Mouse (Mus musculus): ENCODE measurements around the gene Phxr2. TPM values are rescaled to one million over a fixed set of nuclear protein-coding genes. Genes with fewer than 3 reads are reported as not detected.

Phxr2 gene
- polyA plus RNA-seq, 1 experiment from 2014 or later = not detected

- Histone ChIP-seq H3K9me3 (no peaks in the 10 kb centered on the region), H3K27me3 (ENCODE audit: insufficient read depth, poor library complexity, severe bottlenecking) (no peaks in the 10 kb centered on the region), H3K27ac (no peak overlapping the region), H3K4me3 (no peak overlapping the region), H3K36me3 (peaks cover 11% of the 10 kb centered on the region; the same call in 1 of the 2 replicates), H3K4me1 (peaks cover 13% of the 10 kb centered on the region)
- peak; percentile 64 for DNase-seq (ENCODE audit: low spot score)
- WGBS = 80% methylated on average over 11 of the region's 11 CpGs
These were observed 1.7 kb upstream of the Phxr2 start for GRCm38 (mm10) chr10:99127691-99128261.

DNA sequence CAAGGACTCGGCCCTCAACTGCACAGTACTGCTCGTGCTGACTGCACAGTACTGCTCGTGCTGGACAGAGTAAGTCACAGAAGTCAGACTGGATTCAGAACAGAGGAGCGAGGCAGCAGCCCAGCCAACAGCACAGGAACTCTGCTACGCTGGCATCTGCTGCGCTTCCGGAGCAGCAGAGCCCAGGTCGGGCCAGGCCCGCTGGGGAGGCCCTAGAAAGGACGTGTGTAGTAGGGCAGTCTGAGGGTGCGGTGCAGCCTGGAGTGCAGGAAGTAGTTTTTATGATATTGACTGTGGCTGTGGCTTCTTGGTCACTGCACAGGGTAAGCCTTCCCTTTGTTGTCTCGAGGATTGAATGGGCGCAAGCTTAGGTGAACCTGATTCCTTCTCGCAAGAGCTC lies 829 bp upstream of the Phxr2 start:
- H3K27me3 ChIP-seq (ENCODE audit: insufficient read depth, poor library complexity, severe bottlenecking) = no peaks in the 10 kb centered on the region
- peak; percentile 71 for DNase-seq (ENCODE audit: low spot score)
- WGBS = 90% methylated on average over 14 of the region's 14 CpGs
- H3K9me3 ChIP-seq = no peaks in the 10 kb centered on the region
- no peak overlapping the region for H3K4me3 ChIP-seq
- H3K36me3 ChIP-seq = peaks cover 11% of the 10 kb centered on the region; the same call in 1 of the 2 replicates
- H3K27ac ChIP-seq = no peak overlapping the region
- peaks cover 13% of the 10 kb centered on the region for H3K4me1 ChIP-seq

GRCm38 (mm10) chr10:99119471-99119870 lies 6.7 kb downstream of the Phxr2 start:
- H3K36me3 ChIP-seq = no peaks in the 10 kb centered on the region

DNA sequence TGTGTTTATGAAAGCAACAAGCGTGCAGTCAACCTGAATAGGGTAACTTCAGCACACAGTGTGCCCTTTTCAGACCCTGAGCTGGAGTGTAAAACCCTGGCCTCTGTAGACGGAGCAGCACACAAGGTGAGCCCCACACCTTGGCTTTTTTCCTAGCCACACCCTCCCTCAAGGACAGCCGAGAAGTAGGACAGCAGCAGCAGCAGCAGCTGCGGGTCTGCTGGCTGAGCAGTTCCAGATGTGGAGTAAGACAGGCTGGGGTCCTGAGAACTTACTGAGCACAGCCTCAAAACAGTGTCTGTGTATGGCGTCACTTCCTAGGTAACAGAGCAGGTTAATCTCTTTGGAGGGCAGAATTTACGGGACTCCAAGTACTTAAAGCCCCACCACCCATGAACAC lies 7.4 kb downstream of the Phxr2 start:
- H3K9me3 ChIP-seq = no peaks in the 10 kb centered on the region
- H3K27ac ChIP-seq = no peak overlapping the region
- no peaks in the 10 kb centered on the region for H3K36me3 ChIP-seq
- peak; percentile 58 for DNase-seq (ENCODE audit: low spot score)
- no peaks in the 10 kb centered on the region for H3K27me3 ChIP-seq (ENCODE audit: insufficient read depth, poor library complexity, severe bottlenecking)
- H3K4me3 ChIP-seq = no peak overlapping the region
- WGBS = 48% methylated on average over 6 of the region's 6 CpGs
- peaks cover 34% of the 10 kb centered on the region for H3K4me1 ChIP-seq

More at GRCm38 (mm10) chr10:99119471-99119870, 6.7 kb downstream of the Phxr2 start:
- peak; percentile 33 for DNase-seq (ENCODE audit: low spot score)
- no peak overlapping the region for H3K27ac ChIP-seq
- H3K9me3 ChIP-seq = no peaks in the 10 kb centered on the region
- WGBS = 72% methylated on average over 4 of the region's 4 CpGs
- H3K4me1 ChIP-seq = peaks cover 31% of the 10 kb centered on the region
- no peaks in the 10 kb centered on the region for H3K27me3 ChIP-seq (ENCODE audit: insufficient read depth, poor library complexity, severe bottlenecking)
- no peak overlapping the region for H3K4me3 ChIP-seq

- H3K27ac ChIP-seq = no peak overlapping the region
- H3K9me3 ChIP-seq = no peaks in the 10 kb centered on the region
- H3K4me1 ChIP-seq = peaks cover 39% of the 10 kb centered on the region
- H3K4me3 ChIP-seq = no peak overlapping the region
- 65% methylated on average over 10 of the region's 10 CpGs for WGBS
- DNase-seq (ENCODE audit: low spot score) = peak; percentile 22
- no peaks in the 10 kb centered on the region for H3K36me3 ChIP-seq
- H3K27me3 ChIP-seq (ENCODE audit: insufficient read depth, poor library complexity, severe bottlenecking) = no peaks in the 10 kb centered on the region
These were observed 8.2 kb downstream of the Phxr2 start for GRCm38 (mm10) chr10:99117876-99118275.

GRCm38 (mm10) chr10:99116650-99117615 lies 9.2 kb downstream of the Phxr2 start:
- Histone ChIP-seq H3K9me3 (no peaks in the 10 kb centered on the region), H3K36me3 (no peaks in the 10 kb centered on the region), H3K4me1 (peaks cover 39% of the 10 kb centered on the region), H3K4me3 (no peak overlapping the region), H3K27ac (peak overlapping the region; percentile 25; the same call in 1 of the 2 replicates), H3K27me3 (ENCODE audit: insufficient read depth, poor library complexity, severe bottlenecking) (no peaks in the 10 kb centered on the region)
- WGBS = 85% methylated on average over 16 of the region's 16 CpGs
- peak; percentile 65 for DNase-seq (ENCODE audit: low spot score)

DNA sequence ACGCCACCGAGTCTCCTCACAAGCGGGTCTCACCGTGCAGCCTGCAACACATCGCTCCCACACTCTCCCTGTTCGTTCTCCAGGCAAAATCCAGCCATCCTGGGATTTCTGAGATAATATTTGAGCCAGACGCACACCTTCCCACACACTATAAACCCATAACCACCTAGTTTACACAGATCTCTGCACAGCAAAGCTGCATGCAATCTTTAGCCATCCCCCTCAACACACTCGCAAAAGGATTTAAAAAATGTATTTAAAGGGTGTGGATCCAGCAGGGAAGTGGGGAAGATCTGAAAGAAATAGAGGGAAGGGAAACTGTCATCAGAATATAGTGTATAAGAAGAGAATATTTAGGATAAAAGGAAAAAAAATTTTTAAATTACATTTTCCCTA lies 9.9 kb downstream of the Phxr2 start:
- no peak for DNase-seq (ENCODE audit: low spot score)
- Histone ChIP-seq H3K4me3 (peak overlapping the region; percentile 45), H3K36me3 (0 out of 2 replicates have a peak, but pooled peaks cover 2% of the 10 kb centered on the region), H3K27ac (peak overlapping the region; percentile 67), H3K27me3 (ENCODE audit: insufficient read depth, poor library complexity, severe bottlenecking) (no peaks in the 10 kb centered on the region), H3K4me1 (peaks cover 39% of the 10 kb centered on the region), H3K9me3 (no peaks in the 10 kb centered on the region)
- 38% methylated on average over 8 of the region's 8 CpGs for WGBS

- H3K9me3 ChIP-seq = no peaks in the 10 kb centered on the region
- 15% methylated on average over 18 of the region's 18 CpGs for WGBS
- H3K27ac ChIP-seq = peak overlapping the region; percentile 67
- peaks cover 8% of the 10 kb centered on the region; the same call in 1 of the 2 replicates for H3K36me3 ChIP-seq
- H3K4me3 ChIP-seq = peak overlapping the region; percentile 45
- H3K4me1 ChIP-seq = peaks cover 39% of the 10 kb centered on the region
- no peaks in the 10 kb centered on the region for H3K27me3 ChIP-seq (ENCODE audit: insufficient read depth, poor library complexity, severe bottlenecking)
- DNase-seq (ENCODE audit: low spot score) = peak; percentile 76
These were observed 10.5 kb downstream of the Phxr2 start for GRCm38 (mm10) chr10:99115471-99116236.

DNA sequence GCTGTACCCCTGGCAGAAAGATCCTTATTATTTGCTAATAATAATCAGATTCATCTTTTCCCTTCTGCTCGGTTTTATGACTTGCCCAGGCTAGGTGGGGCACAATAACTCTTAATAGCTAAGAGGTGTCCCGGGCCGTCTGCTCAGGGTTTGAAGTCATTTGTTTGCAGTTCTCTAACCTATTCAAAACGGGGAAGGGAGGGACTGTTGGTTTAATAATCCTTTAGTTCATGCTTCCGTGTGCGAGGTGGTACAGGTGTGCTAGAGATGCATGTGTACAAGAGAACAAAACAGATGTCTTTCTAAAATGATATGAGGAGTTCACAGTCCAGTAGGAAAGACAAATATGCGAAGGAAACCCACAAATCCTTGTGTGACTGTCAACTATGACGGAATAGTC lies 11.8 kb downstream of the Phxr2 start:
- Histone ChIP-seq H3K9me3 (no peaks in the 10 kb centered on the region), H3K4me3 (no peak overlapping the region), H3K27me3 (ENCODE audit: insufficient read depth, poor library complexity, severe bottlenecking) (no peaks in the 10 kb centered on the region), H3K4me1 (peaks cover 40% of the 10 kb centered on the region), H3K36me3 (peaks cover 19% of the 10 kb centered on the region), H3K27ac (no peak overlapping the region)
- WGBS = 85% methylated on average over 8 of the region's 8 CpGs
- DNase-seq (ENCODE audit: low spot score) = no peak

GRCm38 (mm10) chr10:99113533-99113932 lies 12.6 kb downstream of the Phxr2 start:
- WGBS = 47% methylated on average over 3 of the region's 3 CpGs
- Histone ChIP-seq H3K4me1 (peaks cover 43% of the 10 kb centered on the region), H3K27ac (no peak overlapping the region), H3K27me3 (ENCODE audit: insufficient read depth, poor library complexity, severe bottlenecking) (no peaks in the 10 kb centered on the region), H3K9me3 (no peaks in the 10 kb centered on the region), H3K4me3 (no peak overlapping the region), H3K36me3 (peaks cover 25% of the 10 kb centered on the region)
- DNase-seq (ENCODE audit: low spot score) = no peak

- 34% methylated on average over 12 of the region's 12 CpGs for WGBS
- DNase-seq (ENCODE audit: low spot score) = no peak
- Histone ChIP-seq H3K4me3 (peak overlapping the region; percentile 93), H3K27me3 (ENCODE audit: insufficient read depth, poor library complexity, severe bottlenecking) (no peaks in the 10 kb centered on the region), H3K9me3 (no peaks in the 10 kb centered on the region), H3K4me1 (peaks cover 14% of the 10 kb centered on the region), H3K27ac (peak overlapping the region; percentile 95), H3K36me3 (peaks cover 25% of the 10 kb centered on the region)
These were observed 17.6 kb downstream of the Phxr2 start for GRCm38 (mm10) chr10:99108431-99108982.

- DNase-seq (ENCODE audit: low spot score) = peak; percentile 95
- Histone ChIP-seq H3K27me3 (ENCODE audit: insufficient read depth, poor library complexity, severe bottlenecking) (no peaks in the 10 kb centered on the region), H3K4me3 (peak within 1 kb of the TSS; percentile 93), H3K4me1 (peaks cover 11% of the 10 kb centered on the region), H3K27ac (peak within 1 kb of the TSS; percentile 95), H3K9me3 (no peaks in the 10 kb centered on the region), H3K36me3 (peaks cover 27% of the 10 kb centered on the region)
- WGBS = under 1% methylated on average over 22 of the region's 22 CpGs
These were observed 18.2 kb downstream of the Phxr2 start, which contains the start of gene Galnt4 for GRCm38 (mm10) chr10:99107964-99108363. TSS of gene Galnt4 (plus strand) at chr10:99108159.

Measured in heart, embryonic 10.5 days (tissue).